Mouse (Mus musculus): ENCODE measurements at regions not wholly inside any gene's neighbourhood (a gene's known extent, or its start where the extent isn't known, plus 50 kb on each side); places are given as distances from the start of the nearest gene placed in this dataset.

- Histone ChIP-seq H3K9me3 (replicated peaks; ENCODE audit: insufficient read depth, low read length) (no peaks in the 10 kb centered on the region), H3K4me1 (ENCODE audit: control insufficient read depth in 1 of 2, insufficient read depth in 2 of 2, low read length in 2 of 2) (no peaks in the 10 kb centered on the region), H3K27me3 (ENCODE audit: control insufficient read depth in 1 of 2, insufficient read depth in 2 of 2, low read length in 2 of 2) (no peaks in the 10 kb centered on the region), H3K79me2 (ENCODE audit: control insufficient read depth, insufficient read depth, low read length, poor library complexity) (no peaks in the 10 kb centered on the region), H3K9ac (ENCODE audit: control insufficient read depth, low read depth, low read length, poor library complexity, severe bottlenecking) (no peak overlapping the region), H3K27ac (ENCODE audit: control insufficient read depth, low read depth, low read length) (no peak overlapping the region), H3K36me3 (ENCODE audit: control insufficient read depth in 1 of 2, insufficient read depth in 2 of 2, low read length in 2 of 2) (no peaks in the 10 kb centered on the region), H3K4me3 (ENCODE audit: control insufficient read depth in 1 of 2, insufficient read depth in 1 of 2, low read depth in 2 of 2, low read length in 2 of 2) (no peak overlapping the region)
- no peak for DNase-seq (ENCODE audit: low read depth, low spot score)
- TF ChIP-seq ELF1 (IDR thresholded peaks at IDR 0.05; ENCODE audit: low read depth, low read length) (no peak), ZNF384 (IDR thresholded peaks at IDR 0.05; ENCODE audit: low read depth, low read length) (no peak), MAZ (IDR thresholded peaks at IDR 0.05; ENCODE audit: low read depth, low read length) (no peak), CHD1 (IDR thresholded peaks at IDR 0.05; ENCODE audit: low read depth, low read length) (no peak), CTCF (IDR thresholded peaks at IDR 0.05 in 2 of 3, conservative IDR thresholded peaks at IDR 0.05 in 1 of 3; ENCODE audit: control insufficient read depth in 1 of 3, insufficient read depth in 1 of 3, low read depth in 2 of 3, low read length in 3 of 3, poor library complexity in 1 of 3, severe bottlenecking in 1 of 3) (no peak), SMC3 (IDR thresholded peaks at IDR 0.05; ENCODE audit: low read depth, low read length) (no peak), CHD2 (IDR thresholded peaks at IDR 0.05; ENCODE audit: low read length) (no peak), POLR2A (IDR thresholded peaks at IDR 0.05; ENCODE audit: control insufficient read depth in 1 of 2, insufficient read depth in 1 of 2, low read depth in 1 of 2, low read length in 2 of 2, poor library complexity in 1 of 2) (no peak), USF1 (IDR thresholded peaks at IDR 0.05; ENCODE audit: low read depth, low read length) (no peak), E2F4 (IDR thresholded peaks at IDR 0.05; ENCODE audit: borderline replicate concordance, low read depth, low read length) (no peak), BHLHE40 (IDR thresholded peaks at IDR 0.05; ENCODE audit: borderline replicate concordance, low read depth, low read length) (no peak), NRF1 (IDR thresholded peaks at IDR 0.05; ENCODE audit: insufficient read depth, low read depth, low read length, poor library complexity, severe bottlenecking) (no peak), KAT2A (conservative IDR thresholded peaks at IDR 0.05; ENCODE audit: low read depth, low read length) (no peak), UBTF (IDR thresholded peaks at IDR 0.05; ENCODE audit: borderline replicate concordance, insufficient read depth, low read depth, low read length) (no peak), ZMIZ1 (IDR thresholded peaks at IDR 0.05; ENCODE audit: low read depth, low read length) (no peak), ETS1 (IDR thresholded peaks at IDR 0.05; ENCODE audit: low read depth, low read length) (no peak), MYC (IDR thresholded peaks at IDR 0.05; ENCODE audit: low read depth, low read length) (no peak)
These were observed 482.1 kb downstream of the Ttll7 start for GRCm38 (mm10) chr3:147334301-147334700.

- Histone ChIP-seq H3K9ac (ENCODE audit: control insufficient read depth, low read depth, low read length, poor library complexity, severe bottlenecking) (no peak overlapping the region), H3K4me1 (ENCODE audit: control insufficient read depth in 1 of 2, insufficient read depth in 2 of 2, low read length in 2 of 2) (no peaks in the 10 kb centered on the region), H3K27ac (ENCODE audit: control insufficient read depth, low read depth, low read length) (no peak overlapping the region), H3K9me3 (replicated peaks; ENCODE audit: insufficient read depth, low read length) (no peaks in the 10 kb centered on the region), H3K79me2 (ENCODE audit: control insufficient read depth, insufficient read depth, low read length, poor library complexity) (no peaks in the 10 kb centered on the region), H3K27me3 (ENCODE audit: control insufficient read depth in 1 of 2, insufficient read depth in 2 of 2, low read length in 2 of 2) (no peaks in the 10 kb centered on the region), H3K4me3 (ENCODE audit: control insufficient read depth in 1 of 2, insufficient read depth in 1 of 2, low read depth in 2 of 2, low read length in 2 of 2) (no peak overlapping the region), H3K36me3 (ENCODE audit: control insufficient read depth in 1 of 2, insufficient read depth in 2 of 2, low read length in 2 of 2) (no peaks in the 10 kb centered on the region)
- no peak for TF ChIP-seq ZMIZ1 (IDR thresholded peaks at IDR 0.05; ENCODE audit: low read depth, low read length)
- TF ChIP-seq ZC3H11A (IDR thresholded peaks at IDR 0.05; ENCODE audit: low read depth, low read length), result no peak
- no peak for TF ChIP-seq SIN3A (IDR thresholded peaks at IDR 0.05; ENCODE audit: low read length)
- TF ChIP-seq RCOR1 (IDR thresholded peaks at IDR 0.05; ENCODE audit: low read depth, low read length), result no peak
- TF ChIP-seq BHLHE40 (IDR thresholded peaks at IDR 0.05; ENCODE audit: borderline replicate concordance, low read depth, low read length), result no peak
- TF ChIP-seq CTCF (IDR thresholded peaks at IDR 0.05 in 2 of 3, conservative IDR thresholded peaks at IDR 0.05 in 1 of 3; ENCODE audit: control insufficient read depth in 1 of 3, insufficient read depth in 1 of 3, low read depth in 2 of 3, low read length in 3 of 3, poor library complexity in 1 of 3, severe bottlenecking in 1 of 3), result no peak
- TF ChIP-seq SMC3 (IDR thresholded peaks at IDR 0.05; ENCODE audit: low read depth, low read length), result no peak
- TF ChIP-seq UBTF (IDR thresholded peaks at IDR 0.05; ENCODE audit: borderline replicate concordance, insufficient read depth, low read depth, low read length), result no peak
- no peak for TF ChIP-seq EP300 (IDR thresholded peaks at IDR 0.05; ENCODE audit: low read depth in 1 of 2, low read length in 2 of 2)
- no peak for TF ChIP-seq ZKSCAN1 (IDR thresholded peaks at IDR 0.05; ENCODE audit: low read depth, low read length)
- TF ChIP-seq MXI1 (IDR thresholded peaks at IDR 0.05; ENCODE audit: low read depth, low read length), result no peak
- no peak for TF ChIP-seq POLR2AphosphoS5 (IDR thresholded peaks at IDR 0.05; ENCODE audit: borderline replicate concordance, low read depth, low read length)
- TF ChIP-seq E2F4 (IDR thresholded peaks at IDR 0.05; ENCODE audit: borderline replicate concordance, low read depth, low read length), result no peak
- TF ChIP-seq CHD1 (IDR thresholded peaks at IDR 0.05; ENCODE audit: low read depth, low read length), result no peak
- no peak for TF ChIP-seq TCF12 (IDR thresholded peaks at IDR 0.05; ENCODE audit: low read depth, low read length)
- DNase-seq (ENCODE audit: low read depth, low spot score), result no peak
These were observed 483.1 kb downstream of the Ttll7 start for GRCm38 (mm10) chr3:147335286-147335685.

All from MEL (cell line).